Mouse (Mus musculus) brain, embryonic 14.5 days (tissue): ENCODE data around the gene Fxyd7.

Source experiments
- CTCF ChIP-seq: fragments of 200-500 bp; IDR thresholded peaks from 2 replicates; pipeline ENCODE4 v1.5.1; 2012; ENCODE audit warnings: inconsistent platforms, mild to moderate bottlenecking, moderate library complexity, borderline replicate concordance; ENCODE audit not compliant: insufficient read depth, insufficient read length; ENCODE audit errors: extremely low read depth
- POLR2A ChIP-seq: fragments of 200-500 bp; IDR thresholded peaks from 2 replicates; pipeline ENCODE4 v1.6.1; 2012; ENCODE audit warnings: mild to moderate bottlenecking, inconsistent platforms, borderline replicate concordance; ENCODE audit not compliant: poor library complexity, insufficient read depth, insufficient read length, severe bottlenecking; ENCODE audit errors: extremely low read depth

GRCm38 (mm10) chr7:31080611-31081010 lies 29.3 kb upstream of the Fxyd7 start:
- no peak for TF ChIP-seq CTCF
- no peak for TF ChIP-seq POLR2A
